Mouse (Mus musculus): ENCODE measurements around the gene Adgrg6. TPM values are rescaled to one million over a fixed set of nuclear protein-coding genes. Genes with fewer than 3 reads are reported as not detected.

Gene Adgrg6
- total RNA-seq (2022), result 1 to 10 TPM; 1.9 to 3.8 (median 2.0) TPM

GRCm38 (mm10) chr10:14544941-14545717 is at the start of gene Adgrg6:
Gene Adgrg6 (minus strand): TSS chr10:14545659.
- peak; percentile 23 for DNase-seq (ENCODE audit: low spot score)

- no peak for DNase-seq (ENCODE audit: low spot score)
Measured at GRCm38 (mm10) chr10:14592215-14592614, 46.8 kb upstream of the Adgrg6 start.

GRCm38 (mm10) chr10:14590816-14591215 is 45.4 kb upstream of the Adgrg6 start:
- no peak for DNase-seq (ENCODE audit: low spot score)

GRCm38 (mm10) chr10:14589667-14590066 is 44.2 kb upstream of the Adgrg6 start:
- no peak for DNase-seq (ENCODE audit: low spot score)

GRCm38 (mm10) chr10:14583496-14583895 is 38.0 kb upstream of the Adgrg6 start:
- DNase-seq (ENCODE audit: low spot score), result no peak

GRCm38 (mm10) chr10:14574255-14574654 is 28.8 kb upstream of the Adgrg6 start:
- no peak for DNase-seq (ENCODE audit: low spot score)

GRCm38 (mm10) chr10:14571143-14571542 is 25.7 kb upstream of the Adgrg6 start:
- no peak for DNase-seq (ENCODE audit: low spot score)

GRCm38 (mm10) chr10:14570616-14571015 is 25.2 kb upstream of the Adgrg6 start:
- no peak for DNase-seq (ENCODE audit: low spot score)

- no peak for DNase-seq (ENCODE audit: low spot score)
Measured at GRCm38 (mm10) chr10:14546111-14546551, 672 bp upstream of the Adgrg6 start.

GRCm38 (mm10) chr10:14544608-14544940 is 885 bp downstream of the Adgrg6 start:
- DNase-seq (ENCODE audit: low spot score), result no peak

- no peak for DNase-seq (ENCODE audit: low spot score)
Measured at GRCm38 (mm10) chr10:14543511-14544067, 1.9 kb downstream of the Adgrg6 start.

- DNase-seq (ENCODE audit: low spot score), result no peak
Measured at GRCm38 (mm10) chr10:14537102-14537501, 8.4 kb downstream of the Adgrg6 start.

- peak; percentile 29 for DNase-seq (ENCODE audit: low spot score)
Measured at GRCm38 (mm10) chr10:14531090-14531489, 14.4 kb downstream of the Adgrg6 start.

GRCm38 (mm10) chr10:14530670-14531069 is 14.8 kb downstream of the Adgrg6 start:
- no peak for DNase-seq (ENCODE audit: low spot score)

- no peak for DNase-seq (ENCODE audit: low spot score)
Measured at GRCm38 (mm10) chr10:14527765-14528164, 17.7 kb downstream of the Adgrg6 start.

GRCm38 (mm10) chr10:14522729-14523128 is 22.7 kb downstream of the Adgrg6 start:
- DNase-seq (ENCODE audit: low spot score), result no peak

- no peak for DNase-seq (ENCODE audit: low spot score)
Measured at GRCm38 (mm10) chr10:14520912-14521675, 24.4 kb downstream of the Adgrg6 start.

GRCm38 (mm10) chr10:14517909-14518308 is 27.6 kb downstream of the Adgrg6 start:
- no peak for DNase-seq (ENCODE audit: low spot score)

- DNase-seq (ENCODE audit: low spot score), result no peak
Measured at GRCm38 (mm10) chr10:14511904-14512663, 33.4 kb downstream of the Adgrg6 start.

- DNase-seq (ENCODE audit: low spot score), result no peak
Measured at GRCm38 (mm10) chr10:14511157-14511556, 34.3 kb downstream of the Adgrg6 start.

GRCm38 (mm10) chr10:14495658-14496057 is 49.8 kb downstream of the Adgrg6 start:
- DNase-seq (ENCODE audit: low spot score), result no peak

- no peak for DNase-seq (ENCODE audit: low spot score)
Measured at GRCm38 (mm10) chr10:14495204-14495603, 50.3 kb downstream of the Adgrg6 start.
